Mouse (Mus musculus) macrophage (primary cell): ENCODE data around the gene Map3k7cl. TPM values are rescaled to one million over a fixed set of nuclear protein-coding genes. Genes with fewer than 3 reads are reported as not detected.
A peak's percentile ranks its signal among the peaks of the same experiment; 100 is the strongest.

ENCODE experiments used
- H3K27ac ChIP-seq: fragments of 350-480 bp; formaldehyde crosslinking; 2 replicates; pipeline ENCODE4 v1.9.0; 2021
- H3K36me3 ChIP-seq: fragments of 350-480 bp; formaldehyde crosslinking; 2 replicates; pipeline ENCODE4 v1.9.0; 2021; ENCODE audit errors: inconsistent target
- H3K4me3 ChIP-seq: fragments of 350-480 bp; formaldehyde crosslinking; 2 replicates; pipeline ENCODE4 v1.9.0; 2021; ENCODE audit errors: inconsistent target
- H3K79me2 ChIP-seq: fragments of 350-480 bp; formaldehyde crosslinking; 2 replicates; pipeline ENCODE4 v1.9.0; 2021; ENCODE audit errors: inconsistent target
- WGBS: methylation state at CpG from one replicate; pipeline ENCODE4 v1.1.7; 2026; ENCODE audit warnings: inconsistent platforms; ENCODE audit not compliant: missing documents; 5-methylcytosine and 5-hydroxymethylcytosine counted together
- polyA plus RNA-seq: library from polyadenylated mRNA; stranded (reverse); fragments of 250-400 nt; gene quantifications from 3 replicates; pipeline ENCODE4 v1.2.4, GENCODE M21; 2018; ENCODE audit warnings: inconsistent platforms

The Map3k7cl gene
- polyA plus RNA-seq, 1 experiment from 2014 or later, result not detected

GRCm38 (mm10) chr16:87638098-87638497, 85.0 kb downstream of the Map3k7cl start:
- no peaks in the 10 kb centered on the region for H3K36me3 ChIP-seq
- WGBS, result 77% methylated on average over 1 of the region's 1 CpGs
- peak overlapping the region; percentile 41 for H3K27ac ChIP-seq
- H3K4me3 ChIP-seq, result no peak overlapping the region
- no peaks in the 10 kb centered on the region for H3K79me2 ChIP-seq

- no peak overlapping the region for H3K27ac ChIP-seq
- H3K4me3 ChIP-seq, result no peak overlapping the region
- no peaks in the 10 kb centered on the region for H3K36me3 ChIP-seq
- no peaks in the 10 kb centered on the region for H3K79me2 ChIP-seq
- 97% methylated on average over 7 of the region's 7 CpGs for WGBS
Measured at GRCm38 (mm10) chr16:87642234-87642633, 89.1 kb downstream of the Map3k7cl start.

DNA sequence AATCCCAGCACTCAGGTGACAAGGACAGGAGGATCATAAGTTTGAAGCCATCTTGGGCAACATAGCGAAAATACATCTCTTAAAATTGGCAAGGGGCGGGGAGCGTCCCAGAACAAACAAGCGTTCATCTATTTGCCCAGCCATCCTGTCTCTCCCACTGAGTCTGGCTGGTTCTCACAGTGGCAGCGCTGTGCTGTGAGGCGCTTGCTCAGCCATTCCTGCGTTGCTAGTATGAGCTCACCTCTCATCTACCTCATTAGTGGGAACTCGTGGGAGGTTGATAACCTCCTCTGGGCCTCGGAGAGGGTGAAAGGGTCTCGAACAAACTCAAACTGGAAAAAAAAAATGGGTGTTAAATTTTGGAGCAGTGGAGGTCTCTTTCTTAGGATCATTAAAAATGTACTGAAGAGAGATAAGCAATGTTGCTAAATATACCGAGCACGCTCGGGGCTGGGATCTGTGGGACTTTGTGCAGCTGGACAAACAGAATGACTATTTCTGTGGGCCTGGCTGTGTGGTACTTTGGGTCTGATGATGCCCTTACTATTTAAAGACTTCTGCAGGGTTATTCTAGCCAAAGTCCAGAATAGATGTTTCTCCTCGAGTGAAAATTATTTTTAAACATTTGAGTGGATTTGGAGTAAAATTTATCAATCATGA, 91.1 kb downstream of the Map3k7cl start:
- H3K79me2 ChIP-seq, result no peaks in the 10 kb centered on the region
- whole genome bisulfite sequencing, result 88% methylated on average over 14 of the region's 14 CpGs

More for the DNA sequence above, 91.1 kb downstream of the Map3k7cl start:
- Histone ChIP-seq H3K36me3 (no peaks in the 10 kb centered on the region), H3K4me3 (no peak overlapping the region), H3K27ac (no peak overlapping the region)

Other genes with a start within 250 kb of the Map3k7cl start
- 21.0 to 35.2 TPM (median 31.8 TPM) in 3 replicates for gene N6amt1, start 199.1 kb upstream of the Map3k7cl start, polyA plus RNA-seq
- gene Ltn1, start 120.7 kb upstream of the Map3k7cl start, polyA plus RNA-seq, result 9.2 to 17.3 TPM (median 11.8 TPM) in 3 replicates
- 5.6 to 7.7 TPM (median 7.2 TPM) in 3 replicates for gene Rwdd2b, start 112.8 kb upstream of the Map3k7cl start, polyA plus RNA-seq
- gene Usp16, start 98.6 kb upstream of the Map3k7cl start, polyA plus RNA-seq, result 37.7 to 90.8 TPM (median 40.3 TPM) in 3 replicates
- gene Cct8, start 57.5 kb upstream of the Map3k7cl start, polyA plus RNA-seq, result 108 to 198 TPM (median 124 TPM) in 3 replicates
- 36.8 to 60.6 TPM (median 36.9 TPM) in 3 replicates for gene Bach1, start 145.6 kb downstream of the Map3k7cl start, polyA plus RNA-seq